Mouse (Mus musculus) heart, postnatal 0 days (tissue): ENCODE measurements around the gene Plxna2.

Source experiments
- CTCF ChIP-seq: IDR thresholded peaks from 2 replicates; pipeline ENCODE4 v1.5.1; 2016; ENCODE audit warnings: antibody characterized with exemption, control low read depth, low read depth
- EP300 ChIP-seq: IDR thresholded peaks from 2 replicates; pipeline ENCODE4 v1.6.1; 2016; ENCODE audit warnings: antibody characterized with exemption, low read depth

DNA sequence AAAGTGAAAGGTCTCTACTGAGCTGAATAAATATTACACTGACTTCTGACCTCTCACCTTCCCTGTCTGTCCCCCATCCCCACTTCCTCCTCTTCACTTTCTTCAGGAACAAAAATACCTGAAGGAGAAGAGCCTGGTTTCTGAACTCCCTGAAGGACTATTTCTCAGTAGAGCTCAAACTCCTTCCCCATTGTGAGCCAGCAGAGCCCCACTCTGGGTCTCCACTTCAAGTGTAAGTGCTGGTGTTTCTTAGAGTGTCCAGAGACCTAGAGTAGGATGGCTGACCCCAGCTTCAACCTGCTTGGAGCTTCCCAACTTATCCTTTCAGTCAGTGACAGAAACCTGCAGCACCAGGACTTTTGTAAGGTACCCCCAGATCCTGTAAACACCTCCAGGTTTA is 9.3 kb downstream of the Plxna2 start:
- TF ChIP-seq CTCF (no peak), EP300 (no peak)
